Mouse (Mus musculus): ENCODE measurements at regions not wholly inside any gene's neighbourhood (a gene's known extent, or its start where the extent isn't known, plus 50 kb on each side); places are given as distances from the start of the nearest gene placed in this dataset.

DNA sequence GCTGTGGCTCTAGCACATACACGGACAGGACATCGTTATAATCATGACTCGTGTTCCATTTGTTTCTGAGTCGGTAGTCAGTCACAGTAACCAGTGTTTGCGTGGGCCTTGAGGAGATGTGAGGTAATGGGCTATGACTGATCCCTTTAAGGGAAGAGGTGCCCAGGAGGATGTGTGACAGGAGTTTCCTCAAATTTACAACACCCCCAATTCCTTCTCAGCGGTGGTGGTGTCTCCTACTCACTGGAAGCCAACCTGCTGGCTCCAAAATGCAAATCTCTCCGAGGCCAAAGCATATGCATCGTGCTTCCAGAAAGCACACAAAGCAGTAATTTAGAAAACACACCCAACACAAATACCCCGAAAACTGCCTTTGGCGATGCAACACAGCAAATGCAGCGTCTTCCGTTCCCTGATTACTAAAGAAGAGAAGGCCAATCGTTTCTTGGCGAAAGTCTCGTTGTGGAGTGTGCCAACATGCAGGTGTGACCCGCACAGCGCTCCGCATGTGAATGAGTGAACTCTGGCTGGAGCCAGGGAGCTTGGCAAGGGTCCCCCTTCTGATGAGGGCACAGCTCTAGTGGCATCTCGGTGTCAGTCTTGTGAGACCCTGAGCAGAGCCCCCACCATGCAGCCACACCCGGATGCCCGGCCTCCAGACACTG, 151.5 kb upstream of the Kazn start:
- in situ Hi-C loops (cut with MboI, MseI) = no loop called here

DNA sequence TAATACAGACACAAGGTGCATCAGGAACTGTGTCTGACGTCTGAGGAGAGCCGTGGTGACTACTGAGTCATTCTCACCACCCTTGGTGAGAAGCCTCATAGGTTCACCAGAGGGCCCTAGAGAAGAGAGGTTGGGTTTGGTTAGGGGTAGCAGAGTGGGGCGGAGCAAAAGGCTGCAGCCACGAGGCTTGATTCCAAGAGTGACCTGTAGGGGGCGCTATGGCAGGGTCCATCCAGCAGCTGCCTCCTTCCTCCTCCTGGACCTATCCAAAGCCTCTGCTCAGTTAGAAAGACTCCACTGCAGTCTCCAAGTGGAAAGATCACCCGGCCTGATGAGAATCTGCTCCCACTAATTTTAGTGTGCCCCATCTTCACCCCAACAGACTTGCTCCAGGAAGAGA, 149.3 kb upstream of the Kazn start:
- in situ Hi-C loops (cut with MboI, MseI) = no loop called here

- in situ Hi-C loops (cut with MboI, MseI) = no loop called here
Measured at GRCm38 (mm10) chr4:142381168-142381567, 142.0 kb upstream of the Kazn start.

GRCm38 (mm10) chr4:142378452-142378851, 139.3 kb upstream of the Kazn start:
- in situ Hi-C loops (cut with MboI, MseI) = no loop called here

GRCm38 (mm10) chr4:142367774-142368173, 128.6 kb upstream of the Kazn start:
- in situ Hi-C loops (cut with MboI, MseI) = no loop called here

GRCm38 (mm10) chr4:142362071-142362470, 122.9 kb upstream of the Kazn start:
- in situ Hi-C loops (cut with MboI, MseI) = no loop called here

DNA sequence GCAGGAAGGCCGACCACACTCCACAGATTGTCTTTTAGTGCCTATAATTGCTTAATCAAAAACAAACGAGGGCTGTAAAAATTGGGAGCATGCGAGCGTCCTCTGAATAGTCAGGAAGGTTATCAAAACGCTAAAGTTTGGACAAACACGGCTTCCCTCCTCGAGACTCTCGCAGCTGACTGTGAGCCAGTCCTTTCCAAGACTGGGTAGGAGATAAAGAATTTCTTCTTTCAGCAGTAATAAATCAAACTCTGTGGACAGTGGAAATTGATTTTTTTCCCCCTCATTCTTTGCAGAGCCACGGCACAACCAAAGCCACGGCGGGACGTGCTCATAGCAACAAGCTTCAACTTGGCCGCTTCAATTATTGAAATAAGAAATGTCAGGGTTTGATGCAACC, 119.7 kb upstream of the Kazn start:
- in situ Hi-C loops (cut with MboI, MseI) = loop anchor here in 1 of 2 experiments (10.0 kb wide), 1 partner anchor 374 kb away; no protein-coding TSS in a partner anchor

- in situ Hi-C loops (cut with MboI, MseI) = loop anchor here in 1 of 2 experiments (10.0 kb wide), 1 partner anchor 371 kb away; no protein-coding TSS in a partner anchor
Measured at GRCm38 (mm10) chr4:142355387-142355786, 116.2 kb upstream of the Kazn start.

DNA sequence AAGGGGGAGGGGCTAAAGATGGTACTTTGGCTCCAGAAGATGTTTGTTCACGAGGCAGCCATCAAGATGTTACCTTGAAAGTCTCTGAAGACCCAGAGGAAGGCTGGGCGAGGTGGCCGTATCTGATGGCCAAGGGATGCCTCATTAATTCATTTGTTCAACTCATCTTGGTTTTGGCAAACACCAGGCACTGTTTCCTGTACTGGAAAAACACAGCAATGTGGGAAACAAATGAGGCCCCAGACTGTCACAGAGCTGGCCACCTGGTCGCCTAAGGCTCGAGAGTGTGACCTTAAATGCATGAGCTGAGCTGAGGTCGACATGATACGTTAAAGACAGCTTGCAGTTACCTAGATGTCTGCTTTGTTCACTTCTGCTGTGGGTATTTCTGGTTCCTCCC, 114.3 kb upstream of the Kazn start:
- in situ Hi-C loops (cut with MboI, MseI) = loop anchor here in 1 of 2 experiments (10.0 kb wide), 1 partner anchor 369 kb away; no protein-coding TSS in a partner anchor

DNA sequence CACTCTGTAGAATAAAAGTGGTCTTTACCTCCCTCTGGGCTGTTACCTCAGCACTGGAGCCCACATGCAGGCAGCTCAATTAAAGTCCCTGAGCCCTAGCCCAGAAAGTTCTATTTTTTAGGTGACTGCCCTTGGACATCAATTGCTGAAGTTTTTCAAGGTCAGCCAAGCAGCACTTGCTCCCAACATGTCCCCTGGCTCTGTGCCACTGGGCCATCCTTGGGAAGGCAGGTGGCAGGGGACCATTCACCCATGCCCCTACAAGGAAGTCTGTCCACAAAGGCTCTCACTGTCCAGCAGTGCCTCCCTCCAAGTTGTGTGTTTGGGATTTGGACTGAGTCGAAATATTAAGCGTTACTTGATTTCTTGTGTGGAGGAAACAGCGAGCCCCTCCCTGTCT, 112.6 kb upstream of the Kazn start:
- in situ Hi-C loops (cut with MboI, MseI) = loop anchor here in 1 of 2 experiments (10.0 kb wide), 1 partner anchor 367 kb away; no protein-coding TSS in a partner anchor

- in situ Hi-C loops (cut with MboI, MseI) = loop anchor here in 1 of 2 experiments (10.0 kb wide), 1 partner anchor 366 kb away; no protein-coding TSS in a partner anchor
Measured at GRCm38 (mm10) chr4:142350986-142351385, 111.8 kb upstream of the Kazn start.

- in situ Hi-C loops (cut with MboI, MseI) = no loop called here
Measured at GRCm38 (mm10) chr4:142348910-142349309, 109.7 kb upstream of the Kazn start.

GRCm38 (mm10) chr4:142342482-142343206, 103.4 kb upstream of the Kazn start:
- in situ Hi-C loops (cut with MboI, MseI) = no loop called here

DNA sequence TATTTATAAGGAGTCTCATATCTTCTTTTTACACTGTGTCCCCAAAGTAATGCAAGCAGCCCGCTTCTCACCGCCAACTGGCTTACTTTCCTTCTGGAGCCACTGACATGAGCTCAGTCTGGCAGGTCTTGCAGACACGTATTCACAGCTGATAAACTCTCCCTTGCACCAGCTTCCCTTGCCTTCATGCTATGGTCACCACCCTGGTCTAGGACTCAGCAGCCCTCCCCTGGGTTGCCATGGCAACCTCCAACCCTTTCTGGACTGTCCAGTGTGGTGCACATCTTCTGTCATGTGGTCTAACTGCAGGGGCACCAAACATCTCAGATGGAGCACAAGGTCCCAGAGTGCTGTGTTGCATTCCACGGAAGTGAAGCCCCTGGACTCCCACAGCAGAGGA, 102.1 kb upstream of the Kazn start:
- in situ Hi-C loops (cut with MboI, MseI) = no loop called here

DNA sequence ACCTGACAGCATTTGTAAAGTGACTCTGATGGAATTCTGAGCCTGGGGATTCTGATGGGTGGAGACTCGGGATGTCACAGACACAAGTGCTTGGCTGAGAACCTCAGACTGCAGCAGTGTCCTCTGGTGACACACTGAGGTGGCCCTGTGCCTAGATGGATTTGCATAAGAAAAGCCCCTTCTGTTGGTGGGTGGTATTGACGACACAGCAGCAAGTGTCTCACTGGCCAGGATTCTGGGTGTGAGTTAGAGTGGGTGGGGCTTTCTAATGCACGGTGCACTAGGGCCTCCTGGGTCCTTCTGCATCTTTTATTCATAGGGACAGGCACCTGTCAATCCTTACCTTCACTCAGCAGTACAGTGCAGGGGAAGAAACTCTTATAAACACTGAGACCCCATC, 100.9 kb upstream of the Kazn start:
- in situ Hi-C loops (cut with MboI, MseI) = no loop called here

DNA sequence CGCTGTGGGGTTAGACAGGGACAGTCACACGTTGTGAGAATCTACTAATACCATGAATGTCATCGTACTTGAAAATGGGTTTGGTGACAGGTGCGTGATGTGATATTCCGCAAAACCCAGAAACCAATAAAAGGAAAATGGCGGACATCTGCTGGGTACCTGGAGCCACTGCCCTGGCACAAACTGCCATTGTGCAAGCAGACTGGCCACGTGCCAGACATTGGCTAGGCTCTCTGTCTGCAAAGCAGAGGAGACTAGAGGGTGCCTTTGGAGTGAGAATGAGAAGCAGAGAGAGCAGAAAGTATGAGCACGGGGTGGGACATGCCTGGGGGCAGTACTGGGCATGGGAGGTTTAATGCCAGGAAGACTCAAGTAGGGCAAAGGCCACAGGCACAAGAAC, 98.5 kb upstream of the Kazn start:
- in situ Hi-C loops (cut with MboI, MseI) = no loop called here

GRCm38 (mm10) chr4:142336943-142337342, 97.7 kb upstream of the Kazn start:
- in situ Hi-C loops (cut with MboI, MseI) = no loop called here

DNA sequence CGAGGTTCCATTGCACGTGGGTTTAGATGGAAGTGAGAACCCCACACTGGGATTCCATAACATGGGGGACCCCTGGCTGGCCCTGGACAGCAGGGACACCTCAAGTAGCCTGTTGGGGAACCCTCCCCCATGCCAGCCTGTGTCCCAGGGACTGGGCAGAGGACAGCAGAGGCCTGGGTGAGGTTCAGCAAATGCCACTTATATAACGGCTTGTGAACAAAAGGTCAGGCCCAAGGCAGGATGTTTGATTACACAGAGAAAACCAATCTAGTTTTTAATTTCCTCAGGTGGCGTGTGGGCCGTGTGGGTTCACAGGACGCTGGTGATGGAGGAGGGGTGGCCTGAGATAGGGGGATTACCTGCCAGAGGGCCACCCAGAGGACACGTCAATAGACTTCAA, 94.9 kb upstream of the Kazn start:
- in situ Hi-C loops (cut with MboI, MseI) = no loop called here

GRCm38 (mm10) chr4:142330599-142330998, 91.4 kb upstream of the Kazn start:
- in situ Hi-C loops (cut with MboI, MseI) = no loop called here

DNA sequence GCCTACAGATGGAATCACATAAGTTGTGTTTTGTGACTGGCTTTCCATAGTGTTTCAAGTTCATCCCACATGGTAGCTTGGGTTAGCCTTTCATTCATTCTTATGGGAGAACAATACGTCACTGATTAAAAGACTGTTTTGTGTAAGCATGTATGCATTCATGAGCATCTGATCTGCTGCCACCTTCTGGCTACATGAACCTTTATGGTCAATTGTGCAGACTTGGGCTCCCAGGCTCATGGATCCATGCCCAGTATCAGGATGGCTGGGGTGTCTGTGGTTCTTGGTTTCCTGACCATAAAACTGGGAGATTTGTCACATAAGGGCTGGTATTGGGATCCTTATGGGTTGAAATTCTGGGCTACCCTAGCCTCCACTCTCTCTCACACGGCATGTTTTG, 90.4 kb upstream of the Kazn start:
- in situ Hi-C loops (cut with MboI, MseI) = no loop called here

- in situ Hi-C loops (cut with MboI, MseI) = no loop called here
Measured at GRCm38 (mm10) chr4:142326511-142326910, 87.3 kb upstream of the Kazn start.

DNA sequence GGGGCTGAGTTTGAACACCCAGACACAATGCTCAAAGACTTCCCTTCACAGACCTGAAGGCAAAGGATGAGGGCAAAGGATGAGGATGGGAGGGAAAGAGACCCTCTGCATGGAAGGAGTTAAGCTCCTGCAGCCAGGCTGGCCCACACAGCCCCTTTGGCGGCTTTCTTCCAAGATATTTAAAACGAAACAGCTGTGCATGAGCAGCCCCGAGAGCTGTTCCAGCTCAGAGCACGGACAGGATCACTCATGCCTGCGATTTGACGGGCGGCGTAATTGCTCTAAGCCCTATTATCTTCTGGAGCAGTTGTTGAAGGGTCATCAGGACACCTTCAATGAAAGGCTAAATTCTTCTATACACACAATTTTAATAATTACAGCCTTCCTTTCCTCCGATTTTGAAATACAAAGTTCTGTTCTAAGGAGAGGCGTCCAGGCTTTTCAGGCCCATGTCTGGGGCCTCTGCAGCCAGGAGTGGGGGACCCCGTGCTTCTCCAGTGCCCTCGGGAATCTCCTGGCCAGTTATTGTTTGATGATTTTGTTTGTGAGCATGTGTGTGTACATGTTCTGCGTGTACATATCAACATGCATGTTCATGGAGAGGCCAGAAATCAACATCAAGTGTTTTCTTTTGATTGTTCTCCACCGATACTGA, 82.1 kb upstream of the Kazn start:
- in situ Hi-C loops (cut with MboI, MseI) = no loop called here

Data from T-helper 17 cell (primary cell).